Mouse (Mus musculus) c-Kit-positive CD71-negative TER-119-negative erythroid progenitor cells, embryonic 14.5 days (primary cell): Measurements from ENCODE around the gene Ephb1.

Experiments used
- DNase-seq: peaks from one replicate; pipeline ENCODE4 v3.0.0-alpha.2; 2013; ENCODE audit warnings: low read depth

Gene Ephb1

DNA sequence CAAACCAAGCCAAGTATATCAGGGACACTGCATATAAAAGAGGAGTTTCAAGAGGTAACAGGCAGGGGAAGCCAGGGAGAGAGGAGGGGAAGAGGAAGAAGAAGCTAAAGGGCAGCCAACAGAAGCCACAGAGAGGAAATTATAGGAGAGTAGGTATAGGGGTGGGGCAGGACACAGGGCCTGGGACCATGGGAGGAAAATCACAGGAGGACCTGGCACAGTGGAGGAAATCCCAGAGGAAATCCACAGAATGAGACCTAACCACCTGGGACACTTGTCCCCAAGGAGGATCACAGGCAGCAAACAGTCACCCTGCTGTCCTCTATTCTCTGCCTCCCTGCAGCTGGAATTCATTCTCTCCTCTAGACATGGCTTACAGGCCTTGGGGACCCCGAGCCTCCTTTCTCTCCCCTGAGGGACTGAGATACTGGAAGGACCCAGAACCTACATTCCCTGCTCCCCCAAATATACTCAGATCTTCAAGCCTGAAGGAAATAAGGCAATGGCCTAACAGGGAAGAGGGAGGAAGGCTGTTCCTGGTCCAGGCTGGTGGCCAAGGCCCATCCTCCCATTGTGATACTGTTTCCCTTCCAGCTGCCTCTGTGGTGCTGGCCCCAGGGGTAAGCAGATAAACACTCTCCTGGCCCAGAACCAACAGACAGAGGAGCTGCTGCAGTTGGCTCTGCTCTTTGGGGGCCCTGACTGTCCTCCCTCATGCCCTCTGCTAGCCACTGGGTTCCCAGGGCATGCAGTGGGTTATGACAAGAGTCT lies 47.7 kb downstream of the Ephb1 start:
- DNase-seq = no peak

DNA sequence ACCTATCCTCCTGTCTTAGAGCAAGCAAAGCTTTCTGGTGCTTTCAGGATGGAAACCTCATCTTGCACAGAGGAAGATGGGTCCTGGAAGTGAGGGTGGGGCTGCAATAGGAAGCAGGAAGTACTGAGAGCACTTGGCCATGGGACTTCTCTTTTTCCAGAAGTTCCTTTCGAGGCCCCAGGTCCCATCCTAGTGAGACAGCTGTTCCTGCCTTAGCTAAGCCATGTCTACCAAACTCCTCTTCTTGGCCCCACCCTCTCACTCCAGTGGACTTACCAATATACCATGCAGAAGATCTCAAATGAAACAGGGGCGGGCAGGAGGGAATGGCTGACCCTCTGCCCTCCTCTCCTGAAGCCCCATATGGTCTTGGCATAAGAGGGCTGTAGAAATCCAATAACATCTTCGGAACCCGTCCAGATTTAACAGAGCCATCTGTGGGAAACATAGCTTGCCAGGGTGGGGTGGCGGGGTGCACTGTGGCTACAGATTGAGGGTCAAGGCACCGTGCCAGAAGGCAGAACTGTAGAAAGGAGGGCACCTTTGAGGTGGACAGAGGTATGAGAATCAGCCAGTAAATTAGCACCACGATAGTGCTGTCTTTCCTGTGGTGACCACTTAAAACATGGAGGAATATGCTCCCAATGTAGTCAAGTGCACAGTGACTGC lies 48.9 kb downstream of the Ephb1 start:
- no peak for DNase-seq

DNA sequence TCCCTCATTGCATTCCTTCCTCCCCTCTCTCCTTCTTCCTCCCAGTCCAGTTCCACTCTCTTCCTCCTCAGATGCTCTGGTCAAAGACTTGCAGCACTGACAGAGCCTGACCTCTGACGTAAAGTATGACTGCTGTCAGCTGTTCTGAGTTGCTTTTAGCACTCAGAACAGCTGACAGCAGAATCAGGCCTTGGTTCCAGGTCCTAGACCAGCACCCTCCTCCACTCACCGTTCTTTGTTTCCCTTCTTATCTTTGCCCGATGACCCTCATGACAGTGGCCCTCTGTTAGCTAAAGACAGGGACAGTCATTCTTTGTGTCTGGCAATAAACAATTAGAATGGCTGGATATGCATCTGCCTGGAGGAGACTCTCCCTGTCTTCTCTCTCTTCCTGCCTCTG lies 49.7 kb downstream of the Ephb1 start:
- no peak for DNase-seq

DNA sequence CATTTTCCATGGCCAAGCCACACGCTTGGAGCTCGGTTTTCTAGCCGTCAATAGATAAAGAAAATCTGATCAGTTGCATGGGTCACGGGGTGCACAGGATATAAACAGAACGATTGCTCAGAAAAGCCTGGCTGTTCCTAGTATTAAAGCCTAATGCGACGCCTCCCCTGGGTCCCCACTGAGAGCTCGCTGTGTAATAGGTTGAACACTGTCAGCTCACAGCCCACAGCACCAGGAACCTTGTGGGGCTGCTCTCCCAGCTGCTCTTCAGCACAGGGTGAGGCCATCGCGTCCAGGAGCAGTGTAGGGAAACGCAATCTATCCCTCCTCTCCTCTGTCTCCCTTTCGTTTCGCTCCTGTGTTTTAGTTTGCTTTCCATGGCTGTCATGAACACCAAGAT lies 50.6 kb downstream of the Ephb1 start:
- DNase-seq = no peak

DNA sequence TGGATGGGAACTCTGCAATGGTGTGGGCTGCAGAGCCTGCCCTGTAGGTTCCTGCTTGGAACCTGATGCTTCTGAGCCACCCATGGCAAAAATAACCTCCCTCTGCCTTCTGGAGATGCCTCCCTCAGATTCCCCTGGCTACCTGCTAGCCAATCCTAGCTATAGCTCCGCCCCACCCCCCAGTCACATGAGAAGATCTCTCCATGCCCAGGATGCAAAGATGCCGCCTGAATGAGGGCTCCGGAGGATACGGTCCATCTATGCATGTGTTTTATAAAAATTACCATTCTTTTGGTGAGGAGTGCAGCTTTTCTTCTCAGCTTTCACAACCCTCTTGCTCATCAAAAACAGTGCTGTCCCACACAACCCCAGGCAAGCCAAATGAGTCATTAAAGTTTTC lies 53.5 kb downstream of the Ephb1 start:
- no peak for DNase-seq

DNA sequence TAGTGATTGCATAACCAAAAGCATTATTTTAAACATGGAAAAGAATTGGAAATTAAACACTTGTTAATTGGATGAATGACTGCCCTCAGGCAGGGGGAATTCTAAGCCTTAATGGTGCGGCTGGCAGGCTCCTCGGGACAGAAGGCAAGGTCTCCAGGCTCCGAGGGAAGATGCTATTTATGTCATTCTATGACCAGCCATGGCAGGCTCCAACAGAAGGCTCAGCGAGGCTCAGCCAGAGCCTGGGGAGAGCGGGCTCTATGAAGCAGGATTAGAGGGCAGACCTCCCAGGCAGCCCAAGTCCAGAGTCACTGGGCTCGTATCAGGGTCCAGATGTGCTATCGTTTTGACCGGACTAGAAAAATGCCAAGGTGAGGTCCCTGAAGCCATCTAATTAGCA lies 55.8 kb downstream of the Ephb1 start:
- DNase-seq = no peak

DNA sequence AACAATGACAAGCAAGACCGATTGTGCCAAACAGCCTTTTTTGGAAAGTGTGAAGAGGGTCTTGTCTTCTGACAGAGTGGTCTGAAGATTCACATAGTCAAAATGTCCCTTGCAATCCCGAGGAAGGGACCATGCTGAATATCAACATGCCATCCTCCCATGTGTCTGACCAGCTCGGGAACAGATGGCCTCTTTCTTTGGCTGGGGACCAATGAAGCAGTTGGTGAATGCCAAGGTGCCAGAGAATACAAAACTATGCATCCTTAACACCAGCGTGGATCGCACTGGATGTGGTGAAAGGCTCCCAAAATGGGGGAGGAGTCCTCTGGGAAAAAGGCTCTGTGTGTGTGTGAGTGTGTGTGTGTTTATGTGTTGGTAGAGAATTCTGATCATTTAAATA lies 56.5 kb downstream of the Ephb1 start:
- DNase-seq = no peak

DNA sequence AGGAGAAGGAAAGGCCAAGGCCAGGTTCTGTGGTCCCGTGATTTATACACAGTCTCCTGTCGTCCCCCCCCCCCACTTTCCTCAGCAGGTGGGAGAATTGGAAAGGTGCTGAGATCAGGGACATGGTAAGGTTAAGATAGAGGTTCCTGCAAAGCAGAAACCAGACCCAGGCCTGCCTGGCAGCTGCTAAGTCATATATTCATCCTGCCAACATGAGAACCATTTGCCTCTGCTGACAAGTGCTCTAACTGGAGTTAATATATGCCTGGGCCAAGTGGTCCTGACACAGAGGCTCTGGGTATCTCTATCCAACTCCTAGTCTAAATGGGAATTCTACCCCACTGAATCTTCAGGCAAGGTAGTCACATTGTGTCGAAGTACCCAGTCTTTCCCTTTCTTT lies 57.3 kb downstream of the Ephb1 start:
- DNase-seq = no peak

DNA sequence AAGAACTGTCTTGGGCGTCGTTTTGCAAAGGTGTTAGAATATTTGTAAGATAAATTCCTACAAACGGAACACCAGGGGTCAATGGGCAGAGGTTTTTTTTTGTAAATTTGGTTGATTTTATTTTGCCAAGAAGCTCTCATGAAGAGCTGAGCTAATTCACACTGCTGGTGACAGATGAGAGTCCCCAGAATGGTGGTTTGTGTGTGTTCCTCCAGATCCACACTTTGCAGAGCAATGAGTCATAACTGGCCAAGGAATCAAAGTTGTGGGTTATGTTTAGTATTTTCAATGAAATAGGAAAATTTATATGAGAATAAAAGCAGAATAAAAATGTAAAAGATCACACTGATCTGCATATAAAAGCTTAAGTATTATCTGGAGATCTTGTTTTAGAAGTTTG lies 60.9 kb downstream of the Ephb1 start:
- DNase-seq = no peak

DNA sequence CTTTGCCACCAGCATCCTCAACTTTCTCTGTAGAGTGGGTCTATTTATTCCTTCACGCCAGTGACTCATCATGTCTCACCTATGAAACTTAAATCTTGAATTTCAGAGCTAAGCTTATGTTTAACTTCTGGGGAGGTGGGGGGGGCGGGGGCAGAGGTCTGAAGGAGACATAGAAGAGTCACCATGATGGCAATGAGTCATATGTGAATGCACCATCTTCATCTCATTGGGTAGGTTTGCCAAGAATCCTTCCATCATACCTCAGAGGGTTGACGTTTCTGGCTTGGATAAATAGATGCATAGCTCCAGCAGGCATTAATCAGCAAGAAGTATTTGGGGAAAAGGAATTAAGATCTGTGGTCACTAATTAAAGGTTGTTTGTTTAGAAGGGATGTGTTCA lies 63.3 kb downstream of the Ephb1 start:
- no peak for DNase-seq

DNA sequence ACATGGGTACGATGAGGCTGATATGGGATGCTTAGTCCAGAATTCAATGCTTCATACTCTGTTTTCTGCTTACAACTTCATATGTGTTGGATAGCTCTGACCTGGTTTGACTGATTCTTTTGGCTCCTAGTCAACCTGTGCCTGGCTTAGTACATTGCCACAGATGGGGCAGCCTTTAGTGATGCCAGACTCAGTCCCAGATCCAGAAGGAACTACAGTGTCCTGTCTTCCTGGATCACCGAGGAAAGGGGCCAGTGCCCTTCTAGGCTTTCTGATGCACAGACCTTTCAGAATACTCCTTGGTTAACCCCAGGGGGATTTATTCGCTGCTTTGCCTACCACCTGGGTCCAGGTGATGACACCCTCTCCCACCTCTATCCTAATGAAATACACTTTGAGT lies 66.1 kb downstream of the Ephb1 start:
- no peak for DNase-seq

DNA sequence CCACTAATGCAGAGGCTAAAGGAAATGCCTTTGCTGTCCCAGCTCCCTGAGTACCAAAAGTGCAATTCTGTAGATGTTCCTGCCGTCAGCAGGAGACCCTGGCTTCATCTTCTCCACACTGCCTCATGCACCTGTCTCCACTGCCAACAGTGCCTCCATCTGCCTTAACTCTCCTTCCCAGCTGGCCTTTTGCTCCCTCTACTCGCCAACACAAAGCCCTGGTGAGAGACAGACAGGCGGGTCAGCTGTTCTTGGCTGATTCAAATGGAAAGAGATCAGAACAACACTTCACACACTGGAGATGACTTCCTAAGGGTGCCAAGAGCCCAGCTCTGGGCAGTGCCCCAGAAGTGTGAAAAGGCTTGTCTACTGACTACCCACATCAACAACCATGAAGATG lies 78.6 kb downstream of the Ephb1 start:
- no peak for DNase-seq

DNA sequence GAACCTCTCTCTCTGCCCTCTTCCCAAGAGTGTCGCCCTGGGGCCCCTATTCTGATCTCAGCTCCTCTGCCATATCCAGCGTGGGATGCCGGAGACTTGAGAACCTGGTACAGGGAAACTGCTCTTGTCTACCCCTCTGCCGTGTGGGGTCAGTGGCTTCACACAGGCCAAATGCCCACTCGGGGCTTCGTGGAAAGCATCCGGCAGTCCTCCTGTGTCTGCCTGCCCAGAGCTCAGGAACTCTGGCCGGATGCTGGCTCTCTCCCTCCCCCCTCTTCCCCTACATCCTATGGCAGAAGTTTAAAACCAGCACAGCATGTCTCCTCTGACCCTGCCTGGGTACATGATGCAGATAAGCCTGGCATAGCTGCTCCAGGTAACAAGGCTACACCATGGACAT lies 80.5 kb downstream of the Ephb1 start:
- DNase-seq = no peak

DNA sequence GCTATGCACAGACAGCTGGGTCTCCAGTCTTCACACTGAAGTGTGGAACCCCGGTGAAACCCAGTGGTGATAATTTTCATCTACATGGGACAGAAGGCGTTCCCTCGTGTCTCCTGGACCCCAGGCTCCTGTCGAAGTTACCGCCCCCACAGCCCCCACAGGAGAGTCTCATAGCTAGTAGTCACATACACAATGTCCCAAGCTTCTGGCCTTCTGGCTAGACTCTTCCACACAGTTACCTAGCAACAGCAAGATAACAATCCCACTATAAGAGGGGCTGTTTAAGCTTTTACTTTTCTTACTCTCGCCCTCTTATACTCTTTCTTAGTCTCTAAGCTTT lies 81.1 kb downstream of the Ephb1 start:
- DNase-seq = no peak

DNA sequence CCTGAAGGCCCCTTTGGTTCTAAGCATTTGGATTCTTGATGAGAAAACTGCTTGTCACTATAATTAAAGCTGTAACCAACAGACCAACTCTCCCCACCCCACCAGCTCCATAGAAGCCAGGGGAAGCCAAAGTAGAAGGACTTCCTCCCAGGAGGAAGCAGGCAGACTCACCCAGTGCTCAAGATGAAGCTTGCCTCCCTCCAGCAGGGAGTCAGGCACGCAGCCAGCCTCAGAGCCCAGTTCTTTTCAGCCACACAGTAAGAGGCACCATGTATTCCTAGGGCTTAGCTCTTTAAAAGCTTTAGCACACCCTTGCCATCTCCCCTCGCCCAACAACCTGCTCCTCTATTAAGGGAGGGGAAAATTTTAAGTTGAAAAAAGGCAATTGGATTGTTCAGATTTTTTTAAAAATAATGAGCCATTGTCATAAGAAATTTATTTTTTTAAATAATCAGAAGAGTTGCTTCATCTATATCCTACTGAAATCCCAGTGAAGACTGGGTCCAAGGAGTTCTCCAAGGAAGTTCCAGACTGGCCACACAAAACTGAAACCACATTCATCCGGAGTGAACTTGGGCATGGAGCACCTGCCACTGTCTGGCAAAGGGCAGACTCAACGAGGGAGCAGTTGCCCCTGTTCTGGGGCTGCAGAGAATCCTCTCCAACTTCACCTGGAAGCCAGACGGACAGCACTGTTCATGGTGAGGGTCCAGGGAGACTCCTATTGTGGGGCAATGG lies 81.6 kb downstream of the Ephb1 start:
- DNase-seq = no peak

DNA sequence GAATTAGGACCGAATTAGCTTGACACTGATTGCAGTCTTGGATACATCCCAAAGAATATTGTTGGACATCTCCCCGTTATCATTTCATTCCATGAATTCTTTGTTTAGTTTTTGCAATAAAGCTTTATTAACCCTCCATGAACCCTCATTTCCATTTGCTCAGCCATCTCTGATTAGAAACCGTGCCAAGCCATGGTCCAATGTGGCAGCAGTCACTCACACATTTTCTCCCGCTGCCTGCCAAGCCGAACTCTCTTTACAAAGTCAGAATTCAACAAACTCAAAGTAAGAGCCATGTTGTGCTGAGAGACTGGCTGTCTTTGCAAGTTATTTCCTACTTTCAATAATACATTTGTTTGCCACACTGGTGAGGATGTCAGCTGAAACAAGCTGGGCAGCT lies 84.0 kb downstream of the Ephb1 start:
- no peak for DNase-seq

DNA sequence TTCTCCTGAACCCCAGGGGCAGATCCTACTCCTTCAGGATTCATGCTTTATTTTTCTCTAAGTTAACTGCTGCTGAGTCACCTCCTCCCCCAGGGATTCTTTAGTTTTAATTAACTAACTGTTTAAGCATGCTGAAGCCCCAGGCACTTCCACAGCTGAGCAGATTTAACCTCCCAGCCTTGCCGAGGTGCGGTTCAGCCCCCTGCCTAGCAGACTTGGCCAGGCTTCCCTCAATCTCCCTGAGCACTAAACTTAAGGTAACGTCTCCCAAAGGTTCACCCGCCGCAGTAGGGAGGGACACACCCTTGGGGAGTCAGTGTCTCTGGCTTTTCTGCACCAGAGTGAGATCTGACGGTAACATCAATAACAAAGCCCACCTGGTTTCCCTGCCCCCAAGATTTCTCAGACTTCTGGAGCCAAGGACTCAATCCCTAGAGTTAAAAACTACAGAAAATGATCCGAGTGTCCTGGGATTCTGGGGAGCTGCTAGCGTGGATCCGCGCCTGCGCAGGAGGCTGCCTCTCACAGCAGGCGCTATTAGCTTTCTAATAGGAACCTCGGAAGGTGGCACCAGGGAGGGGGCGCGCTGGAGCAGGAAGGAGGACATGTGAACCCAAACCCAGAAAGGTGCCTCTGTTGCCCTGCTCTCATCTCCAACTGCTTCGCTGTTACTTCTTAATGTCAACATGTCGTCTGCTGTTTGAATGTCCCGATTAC lies 87.0 kb downstream of the Ephb1 start:
- no peak for DNase-seq

DNA sequence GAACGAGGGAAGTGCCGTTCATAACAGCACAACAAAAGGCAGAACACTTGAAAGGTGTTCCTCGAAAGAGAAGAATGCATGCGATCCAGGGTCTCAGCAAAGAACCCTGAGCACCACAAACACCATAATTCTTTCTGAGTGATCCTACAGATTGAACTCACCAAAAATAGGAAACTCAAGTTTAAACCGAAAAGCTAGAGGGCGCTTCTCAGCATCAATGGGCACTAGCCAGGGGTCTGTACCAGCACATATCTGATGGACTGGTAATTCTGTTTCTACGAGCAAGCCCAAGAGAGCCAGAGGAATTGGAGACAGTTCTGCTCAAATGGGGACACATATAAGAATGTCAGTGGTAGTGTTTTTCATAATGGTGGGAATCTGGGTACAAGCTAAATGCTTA lies 90.7 kb downstream of the Ephb1 start:
- no peak for DNase-seq

DNA sequence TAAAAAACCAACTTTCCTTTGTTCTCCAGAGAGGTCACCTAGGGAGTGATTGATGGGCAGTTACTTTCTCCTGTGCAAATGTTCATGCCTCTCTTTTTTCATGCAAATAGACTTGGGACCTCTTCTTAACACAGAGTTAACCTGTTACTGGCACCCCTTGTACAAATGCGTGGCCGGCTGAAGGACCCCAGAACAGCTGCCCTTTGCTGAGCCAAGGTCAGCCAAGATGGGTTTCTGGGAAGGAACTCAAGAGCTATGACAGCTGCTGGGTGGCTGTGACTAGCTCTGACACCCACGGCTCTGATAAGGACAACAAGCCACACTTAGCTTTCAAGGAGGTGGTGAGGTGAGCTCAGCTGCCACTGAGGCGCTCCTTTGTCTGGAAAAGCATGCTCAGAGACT lies 92.4 kb downstream of the Ephb1 start:
- DNase-seq = no peak

DNA sequence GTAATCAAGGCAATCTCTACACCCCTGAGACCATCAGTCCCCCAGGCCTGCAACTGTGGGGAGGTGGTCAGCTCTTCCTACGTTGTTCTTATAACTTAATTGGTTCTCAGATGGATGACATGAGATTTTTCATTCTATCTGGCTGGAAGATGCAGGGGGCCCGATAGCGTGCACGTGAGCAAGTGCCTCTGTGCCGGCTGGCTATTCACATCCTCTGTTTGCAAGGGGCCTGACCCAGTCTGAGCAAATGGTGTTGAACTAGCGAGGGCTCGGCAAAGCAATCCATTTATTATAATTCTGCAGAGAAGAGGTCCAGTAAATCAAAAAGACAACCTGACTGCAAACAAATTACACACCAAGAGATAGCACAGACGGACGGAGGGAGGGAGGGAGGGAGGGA lies 93.0 kb downstream of the Ephb1 start:
- DNase-seq = no peak

DNA sequence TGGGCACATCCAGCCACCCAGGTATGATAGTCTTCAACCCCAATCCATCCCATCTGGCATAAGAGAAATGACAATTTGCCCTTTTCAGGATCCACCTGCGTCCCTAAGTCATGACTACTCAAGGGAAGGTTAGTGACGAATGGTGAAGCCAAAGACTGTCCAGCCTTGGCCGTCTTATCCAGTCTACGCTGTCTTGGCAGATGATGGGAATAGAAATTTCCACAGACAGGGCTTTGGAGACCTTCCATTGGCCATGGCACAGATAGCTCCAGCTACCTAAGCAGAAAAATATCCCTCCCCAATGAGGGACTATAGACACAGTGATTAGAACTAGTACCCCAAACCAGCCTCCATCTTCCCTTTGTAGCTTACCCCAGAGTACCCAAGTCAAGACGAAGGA lies 98.1 kb downstream of the Ephb1 start:
- DNase-seq = no peak

DNA sequence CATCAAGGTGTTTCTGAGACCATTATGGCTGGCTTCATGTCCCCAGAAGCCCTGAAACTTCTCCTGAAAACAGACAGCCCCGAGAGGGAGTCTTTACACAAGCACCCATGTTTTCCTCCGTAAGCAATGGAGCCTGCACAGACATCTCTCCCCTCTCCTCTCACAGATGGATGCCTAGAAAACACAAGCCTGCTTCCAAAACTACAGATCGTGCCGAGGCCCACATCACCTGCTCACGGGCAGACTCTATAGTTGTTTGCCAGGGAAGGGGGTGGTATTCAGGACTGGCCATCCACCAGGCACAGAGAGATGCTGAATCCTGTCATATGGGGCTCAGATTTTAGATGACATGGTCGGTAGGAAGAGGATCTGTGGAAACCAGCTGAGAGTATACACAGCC lies 98.7 kb downstream of the Ephb1 start:
- DNase-seq = no peak
